Mouse (Mus musculus) kidney, embryonic 14.5 days (tissue): ENCODE data around the gene Phtf1. TPM values are rescaled to one million over a fixed set of nuclear protein-coding genes. Genes with fewer than 3 reads are reported as not detected.

ENCODE experiments used
- ATAC-seq: fragments of 200-750 bp; cut with Nextera tagmentation; 2 replicates; pipeline ENCODE4 v1.8.0; 2017; ENCODE audit warnings: moderate number of reproducible peaks, mild to moderate bottlenecking, moderate TSS enrichment, moderate library complexity; ENCODE audit not compliant: low FRiP score, low TSS enrichment
- H3K27ac ChIP-seq: fragments of 300-500 bp; sonication (generic); 2 replicates; pipeline ENCODE4 v1.5.1; 2014; ENCODE audit warnings: low read depth, mild to moderate bottlenecking, low read length, moderate library complexity, mixed read lengths
- H3K27me3 ChIP-seq: fragments of 300-500 bp; sonication (generic); 2 replicates; pipeline ENCODE4 v1.6.1; 2014; ENCODE audit warnings: mild to moderate bottlenecking, low read length; ENCODE audit not compliant: control insufficient read depth, insufficient read depth
- H3K36me3 ChIP-seq: fragments of 300-500 bp; sonication (generic); 2 replicates; pipeline ENCODE4 v1.6.1; 2014; ENCODE audit warnings: low read length, mixed read lengths; ENCODE audit not compliant: control insufficient read depth, insufficient read depth
- H3K4me1 ChIP-seq: fragments of 300-500 bp; sonication (generic); 2 replicates; pipeline ENCODE4 v1.6.1; 2014; ENCODE audit warnings: low read length, mixed read lengths; ENCODE audit not compliant: control insufficient read depth, insufficient read depth
- H3K4me2 ChIP-seq: fragments of 300-500 bp; sonication (generic); replicated peaks from 2 replicates; pipeline ENCODE4 v1.6.1; 2014; ENCODE audit warnings: low read depth, mild to moderate bottlenecking, low read length
- H3K4me3 ChIP-seq: fragments of 300-500 bp; sonication (generic); 2 replicates; pipeline ENCODE4 v1.5.1; 2014; ENCODE audit warnings: mild to moderate bottlenecking, low read length
- H3K9ac ChIP-seq: fragments of 300-500 bp; sonication (generic); 2 replicates; pipeline ENCODE4 v1.6.1; 2014; ENCODE audit warnings: low read depth, mild to moderate bottlenecking, low read length, moderate library complexity
- H3K9me3 ChIP-seq: fragments of 300-500 bp; sonication (generic); 2 replicates; pipeline ENCODE4 v1.6.1; 2016; ENCODE audit warnings: low read length; ENCODE audit not compliant: control insufficient read depth
- WGBS: fragments of 180-500 bp; shearing (Covaris S2); extraction: QIAGEN DNeasy Blood & Tissue Kit; methylation state at CpG from one replicate; pipeline ENCODE4 v1.1.7; 2014; 5-methylcytosine and 5-hydroxymethylcytosine counted together
- polyA plus RNA-seq: library from polyadenylated mRNA; unstranded; fragments of >200 nt; fragmentation: Nextera tagmentation; extraction: Ambion mirVana; gene quantifications from 2 replicates; pipeline ENCODE4 v1.2.1, GENCODE M21; 2014

Gene Phtf1
- polyA plus RNA-seq, 1 experiment from 2014 or later = 37.6 TPM

DNA sequence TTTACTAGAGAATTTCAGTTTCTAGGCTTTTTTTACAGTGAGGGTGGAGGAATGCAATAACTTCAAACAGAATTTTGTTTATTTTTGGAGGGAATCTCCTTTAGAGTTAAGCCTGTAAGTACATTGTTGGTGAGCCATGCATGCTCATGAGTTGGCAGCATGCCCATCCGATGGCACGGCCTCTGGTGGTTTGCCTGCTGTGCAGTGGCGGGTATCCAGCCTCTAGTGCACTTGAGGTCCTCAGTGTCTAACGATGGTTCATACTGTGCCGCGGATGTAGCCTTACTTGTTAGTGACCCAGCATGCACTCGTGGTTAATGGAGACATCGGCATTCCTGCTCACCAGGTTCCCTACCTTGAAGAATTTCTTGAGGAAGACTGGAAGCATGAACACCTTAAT is 39.6 kb downstream of the Phtf1 start:
- ATAC-seq = no peak
- Histone ChIP-seq H3K4me3 (no peak overlapping the region), H3K9ac (no peak overlapping the region), H3K27ac (no peak overlapping the region), H3K4me1 (no peaks in the 10 kb centered on the region), H3K27me3 (no peaks in the 10 kb centered on the region), H3K36me3 (peaks cover 48% of the 10 kb centered on the region), H3K4me2 (no peak overlapping the region), H3K9me3 (no peaks in the 10 kb centered on the region)
- 91% methylated on average over 8 of the region's 8 CpGs for WGBS

DNA sequence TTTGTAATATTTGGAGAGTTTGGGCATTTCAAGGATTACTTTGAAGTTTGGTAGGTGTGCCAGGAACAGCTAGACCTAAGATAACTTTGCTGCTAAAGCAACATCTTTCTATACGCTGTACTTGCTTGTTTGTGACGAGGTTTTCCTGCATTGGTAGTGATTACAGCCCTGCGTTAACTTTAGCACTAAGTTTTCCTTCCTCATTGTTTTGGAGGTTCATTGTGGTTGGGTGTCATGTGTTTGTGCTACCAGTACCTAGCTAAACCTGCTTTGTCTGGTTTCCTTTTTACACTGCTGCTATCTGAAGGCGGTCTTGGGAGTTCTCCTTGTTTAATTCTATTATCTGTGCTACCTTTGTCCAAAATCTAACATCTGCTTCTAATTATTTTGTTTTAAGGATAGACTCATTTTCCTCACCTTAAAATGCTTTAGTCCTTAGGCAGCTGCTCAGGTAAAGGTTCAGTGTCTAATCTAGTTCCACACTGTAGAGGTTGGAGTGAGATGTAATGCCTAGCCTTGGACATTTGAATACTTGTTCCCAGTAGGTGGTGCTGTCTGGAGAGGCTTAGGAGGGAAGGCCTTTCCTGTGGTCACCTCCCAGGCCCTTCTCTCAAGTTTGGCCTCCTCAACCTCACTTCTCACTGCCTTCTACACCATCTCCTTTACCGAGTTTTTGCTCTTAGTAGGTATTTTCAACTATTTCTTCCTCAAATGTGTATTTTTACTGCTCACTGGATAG is 42.2 kb downstream of the Phtf1 start:
- WGBS = 86% methylated on average over 5 of the region's 5 CpGs
- no peaks in the 10 kb centered on the region for H3K9me3 ChIP-seq
- H3K9ac ChIP-seq = no peak overlapping the region

DNA sequence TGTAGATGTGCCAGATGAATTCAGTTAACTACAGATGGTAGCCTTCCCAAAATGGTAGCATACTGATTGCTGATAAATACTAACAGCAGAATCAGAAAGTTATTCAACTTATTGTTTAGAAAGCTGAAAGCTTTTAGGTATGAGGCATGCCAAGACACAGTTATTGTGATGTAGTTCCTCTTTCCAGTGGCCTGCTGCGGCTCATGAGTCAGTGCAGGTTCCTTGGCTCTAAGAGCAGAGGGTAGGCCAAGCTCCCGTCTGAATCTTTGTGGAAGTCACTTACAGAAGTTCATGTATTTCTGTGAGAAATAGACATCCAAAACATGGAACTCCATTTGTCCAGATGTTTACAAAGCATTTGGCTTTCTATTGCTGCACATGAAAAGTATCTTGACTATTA is 44.1 kb downstream of the Phtf1 start:
- Histone ChIP-seq H3K36me3 (peaks cover 31% of the 10 kb centered on the region), H3K4me3 (no peak overlapping the region), H3K9ac (no peak overlapping the region), H3K27ac (no peak overlapping the region), H3K4me2 (no peak overlapping the region), H3K27me3 (no peaks in the 10 kb centered on the region), H3K9me3 (no peaks in the 10 kb centered on the region), H3K4me1 (no peaks in the 10 kb centered on the region)
- ATAC-seq = no peak
- 89% methylated on average over 2 of the region's 2 CpGs for WGBS

More for the DNA sequence above, 42.2 kb downstream of the Phtf1 start:
- no peak overlapping the region for H3K4me2 ChIP-seq
- H3K36me3 ChIP-seq = peaks cover 39% of the 10 kb centered on the region
- H3K4me3 ChIP-seq = no peak overlapping the region
- no peaks in the 10 kb centered on the region for H3K4me1 ChIP-seq
- no peaks in the 10 kb centered on the region for H3K27me3 ChIP-seq
- no peak for ATAC-seq
- H3K27ac ChIP-seq = no peak overlapping the region

DNA sequence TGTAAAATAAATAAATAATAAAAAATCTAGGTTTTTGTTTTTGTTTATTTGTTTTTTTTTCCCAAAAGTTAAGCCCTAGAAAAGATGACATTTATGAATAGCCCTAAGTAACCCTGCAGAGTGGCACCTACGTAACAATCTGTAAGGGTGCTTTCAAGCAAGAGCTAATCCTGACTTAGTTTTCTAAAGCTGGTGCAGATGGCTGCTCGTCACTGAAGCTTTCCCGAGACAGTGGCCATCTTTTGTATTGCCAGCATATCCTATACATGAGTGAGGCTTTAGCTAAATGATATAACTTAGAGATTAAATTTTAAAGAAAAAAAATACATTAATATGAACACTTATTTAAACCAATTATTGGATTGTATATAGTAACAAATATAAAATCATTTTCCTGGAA is 50.0 kb downstream of the Phtf1 start:
- Histone ChIP-seq H3K9ac (no peak overlapping the region), H3K27ac (no peak overlapping the region), H3K36me3 (peaks cover 50% of the 10 kb centered on the region), H3K4me1 (no peaks in the 10 kb centered on the region), H3K9me3 (no peaks in the 10 kb centered on the region), H3K4me2 (no peak overlapping the region), H3K27me3 (no peaks in the 10 kb centered on the region), H3K4me3 (no peak overlapping the region)
- WGBS = 85% methylated on average over 3 of the region's 3 CpGs
- ATAC-seq = no peak

DNA sequence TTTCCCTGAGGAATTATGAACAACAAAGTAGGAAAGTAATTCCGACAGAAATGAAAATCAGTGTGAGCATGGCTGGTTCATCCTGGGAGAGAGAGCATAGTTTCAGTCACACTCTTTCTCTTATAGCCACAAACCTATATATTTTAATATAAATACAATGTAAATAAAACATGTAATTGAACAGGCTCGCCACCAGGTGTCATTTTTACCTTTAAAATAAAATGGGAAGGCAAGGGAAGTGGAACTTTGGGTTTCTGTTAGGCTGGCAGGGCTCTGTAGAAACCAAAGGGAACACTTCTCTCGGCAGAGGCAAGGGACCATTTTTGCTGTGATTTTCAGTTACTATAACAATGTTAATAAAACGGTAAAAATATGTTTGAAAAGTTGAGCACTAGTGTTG is 51.5 kb downstream of the Phtf1 start:
- H3K36me3 ChIP-seq = peaks cover 47% of the 10 kb centered on the region
- H3K9ac ChIP-seq = no peak overlapping the region
- H3K9me3 ChIP-seq = no peaks in the 10 kb centered on the region
- H3K4me1 ChIP-seq = no peaks in the 10 kb centered on the region
- no peak overlapping the region for H3K27ac ChIP-seq
- H3K4me3 ChIP-seq = no peak overlapping the region
- 69% methylated on average over 4 of the region's 4 CpGs for WGBS
- H3K27me3 ChIP-seq = no peaks in the 10 kb centered on the region
- H3K4me2 ChIP-seq = no peak overlapping the region
- no peak for ATAC-seq

DNA sequence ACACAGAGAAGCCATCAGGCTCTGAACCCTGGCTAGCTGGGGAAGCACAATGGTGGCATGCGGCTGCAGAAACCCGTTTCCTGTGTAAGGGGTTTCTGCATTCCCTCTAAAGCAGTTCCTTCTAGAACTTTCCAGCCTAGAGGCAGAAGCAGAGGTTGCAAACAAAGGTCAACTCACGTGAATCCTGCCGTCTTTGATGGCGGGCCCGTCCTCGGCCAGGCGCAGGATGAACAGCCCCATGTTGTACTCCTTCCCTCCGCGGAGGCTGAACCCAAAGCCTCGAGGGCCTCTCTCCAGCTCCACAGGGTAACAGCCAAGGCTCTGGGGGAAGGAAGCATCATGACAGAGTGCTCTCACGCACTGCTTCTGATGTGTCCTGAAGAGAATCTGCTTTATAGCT is 52.2 kb downstream of the Phtf1 start:
- WGBS = 88% methylated on average over 12 of the region's 12 CpGs
- H3K4me1 ChIP-seq = no peaks in the 10 kb centered on the region
- H3K9ac ChIP-seq = no peak overlapping the region
- no peaks in the 10 kb centered on the region for H3K9me3 ChIP-seq
- no peak for ATAC-seq
- no peak overlapping the region for H3K27ac ChIP-seq
- peaks cover 42% of the 10 kb centered on the region for H3K36me3 ChIP-seq
- no peak overlapping the region for H3K4me3 ChIP-seq
- no peaks in the 10 kb centered on the region for H3K27me3 ChIP-seq
- no peak overlapping the region for H3K4me2 ChIP-seq

DNA sequence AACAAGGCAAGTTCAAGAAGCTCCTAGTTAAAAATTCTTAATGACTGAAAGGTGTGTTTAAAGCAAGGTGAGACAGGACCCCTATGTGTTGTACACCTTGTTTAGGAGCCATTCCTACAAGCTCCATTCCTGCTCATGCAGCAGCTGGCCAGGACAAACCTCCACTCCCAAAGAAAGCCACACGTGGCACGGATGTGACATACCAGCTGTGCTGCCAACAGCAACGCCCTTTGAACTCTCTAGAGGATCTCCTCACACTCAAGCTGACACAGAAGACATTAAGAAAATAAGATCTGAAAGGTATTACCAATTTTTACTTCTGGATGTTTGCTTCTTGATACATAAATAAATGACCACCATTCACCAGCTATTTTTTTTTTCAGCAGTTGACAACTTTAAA is 59.0 kb downstream of the Phtf1 start:
- no peaks in the 10 kb centered on the region for H3K4me1 ChIP-seq
- H3K27me3 ChIP-seq = no peaks in the 10 kb centered on the region
- no peak overlapping the region for H3K9ac ChIP-seq
- no peaks in the 10 kb centered on the region for H3K9me3 ChIP-seq
- no peak overlapping the region for H3K4me2 ChIP-seq
- H3K4me3 ChIP-seq = no peak overlapping the region
- no peak overlapping the region for H3K27ac ChIP-seq
- no peak for ATAC-seq
- 35% methylated on average over 3 of the region's 3 CpGs for WGBS
- peaks cover 7% of the 10 kb centered on the region; the same call in 1 of the 2 replicates for H3K36me3 ChIP-seq

DNA sequence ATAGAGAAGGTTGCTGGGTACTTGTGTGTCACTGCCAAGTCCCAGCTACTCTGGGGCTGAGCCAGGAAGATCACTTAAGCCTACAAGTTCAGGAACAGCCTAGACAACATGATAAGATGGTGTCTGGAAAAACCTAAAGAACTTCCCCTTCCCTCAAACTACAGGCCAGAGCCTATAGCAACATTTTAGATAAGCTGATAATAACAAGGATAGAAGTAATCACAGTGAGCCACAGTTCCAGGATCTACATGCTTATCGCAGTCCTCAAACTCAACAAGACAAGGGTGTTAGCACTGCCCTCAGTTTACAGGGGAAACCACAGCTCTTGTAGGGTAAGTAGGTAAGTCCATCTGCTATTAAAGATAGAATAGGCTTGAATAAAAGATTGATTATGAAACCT is 64.2 kb downstream of the Phtf1 start:
- ATAC-seq = no peak
- WGBS = 92% methylated on average over 1 of the region's 1 CpGs
- Histone ChIP-seq H3K4me2 (no peak overlapping the region), H3K4me1 (no peaks in the 10 kb centered on the region), H3K9ac (no peak overlapping the region), H3K36me3 (no peaks in the 10 kb centered on the region), H3K4me3 (no peak overlapping the region), H3K27ac (no peak overlapping the region), H3K27me3 (no peaks in the 10 kb centered on the region), H3K9me3 (no peaks in the 10 kb centered on the region)

DNA sequence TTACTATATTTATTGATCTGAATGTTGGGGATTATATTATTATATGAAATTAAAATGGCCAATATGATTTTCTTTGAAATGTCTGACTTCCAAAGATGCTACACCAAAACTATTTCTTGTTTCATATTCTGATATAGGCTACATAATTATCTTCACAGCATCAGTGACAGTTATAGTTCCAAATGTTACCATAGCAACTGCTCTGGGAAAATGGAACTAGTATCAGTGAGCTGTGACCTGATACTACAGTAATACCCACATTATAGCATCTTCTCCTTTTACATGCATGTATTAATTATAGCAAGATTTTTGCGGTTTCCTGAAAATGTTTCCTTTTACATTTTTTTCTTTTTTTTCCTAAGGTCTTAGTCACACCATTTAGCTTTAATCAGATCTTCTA is 64.8 kb downstream of the Phtf1 start:
- ATAC-seq = no peak
- Histone ChIP-seq H3K9ac (no peak overlapping the region), H3K4me2 (no peak overlapping the region), H3K4me3 (no peak overlapping the region), H3K27me3 (no peaks in the 10 kb centered on the region), H3K36me3 (no peaks in the 10 kb centered on the region), H3K27ac (no peak overlapping the region), H3K9me3 (no peaks in the 10 kb centered on the region), H3K4me1 (no peaks in the 10 kb centered on the region)
- 88% methylated on average over 1 of the region's 1 CpGs for WGBS
